Mouse (Mus musculus) forebrain, embryonic 10.5 days (tissue): ENCODE results near the gene Bend6. TPM values are rescaled to one million over a fixed set of nuclear protein-coding genes. Genes with fewer than 3 reads are reported as not detected.
A peak's percentile ranks its signal among the peaks of the same experiment; 100 is the strongest.

Experiments
- DNase-seq: peaks from one replicate; pipeline ENCODE4 v3.0.0-alpha.2; 2017; ENCODE audit warnings: low spot score; ENCODE audit errors: extremely low spot score
- H3K27ac ChIP-seq: fragments of 300-500 bp; sonication (generic); 2 replicates; pipeline ENCODE4 v1.5.1; 2016; ENCODE audit warnings: mild to moderate bottlenecking
- H3K27me3 ChIP-seq: fragments of 300-500 bp; sonication (generic); 2 replicates; pipeline ENCODE4 v1.6.1; 2016; ENCODE audit warnings: mild to moderate bottlenecking; ENCODE audit not compliant: poor library complexity, severe bottlenecking
- H3K36me3 ChIP-seq: fragments of 300-500 bp; sonication (generic); replicated peaks from 2 replicates; pipeline ENCODE4 v1.6.1; 2016; ENCODE audit warnings: mild to moderate bottlenecking, moderate library complexity
- H3K4me1 ChIP-seq: fragments of 300-500 bp; sonication (generic); 2 replicates; pipeline ENCODE4 v1.6.1; 2016
- H3K4me3 ChIP-seq: fragments of 300-500 bp; sonication (generic); 2 replicates; pipeline ENCODE4 v1.5.1; 2016; ENCODE audit warnings: mild to moderate bottlenecking, moderate library complexity
- H3K9me3 ChIP-seq: fragments of 300-500 bp; sonication (generic); 2 replicates; pipeline ENCODE4 v1.6.1; 2016; ENCODE audit warnings: mild to moderate bottlenecking, moderate library complexity
- WGBS: fragments of 180-500 bp; shearing (Covaris S2); methylation state at CpG from one replicate; pipeline ENCODE4 v1.1.7; 2016; 5-methylcytosine and 5-hydroxymethylcytosine counted together
- polyA plus RNA-seq: library from polyadenylated mRNA; unstranded; fragments of >200 nt; fragmentation: Nextera tagmentation; extraction: Ambion mirVana; gene quantifications from 2 replicates; pipeline ENCODE4 v1.2.1, GENCODE M21; 2016

The Bend6 gene
- polyA plus RNA-seq, 1 experiment from 2014 or later: 1.5 TPM

DNA sequence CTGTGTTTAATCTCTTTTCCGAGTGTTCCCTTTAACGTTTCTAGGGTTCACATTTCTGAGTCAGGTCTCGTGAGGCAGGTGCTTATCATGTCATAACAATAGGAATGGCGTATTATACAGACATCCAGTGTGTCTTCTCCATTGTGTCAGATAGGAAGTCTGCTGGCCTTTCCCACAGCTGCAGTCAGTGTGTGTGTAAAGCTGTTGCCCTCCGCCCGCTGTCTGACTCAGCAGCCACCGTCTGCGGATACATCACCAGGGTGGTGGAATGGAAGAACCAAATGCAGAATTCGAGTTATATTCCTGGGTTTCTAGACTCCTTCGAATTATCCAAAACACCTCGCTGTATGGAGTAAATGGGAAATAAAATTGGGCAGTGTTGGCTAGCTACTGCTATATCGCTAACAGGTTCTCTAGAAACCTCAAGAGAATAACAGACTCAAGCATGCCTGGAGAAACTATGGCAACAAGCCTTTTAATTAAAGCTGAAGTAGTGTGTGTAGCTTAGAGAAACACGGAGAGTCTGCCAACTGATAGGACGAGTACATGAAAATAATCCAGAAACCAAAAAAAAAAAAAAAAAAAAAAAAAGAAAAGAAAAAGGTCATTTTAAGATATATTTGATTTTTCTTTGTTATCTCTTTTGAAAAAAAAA is 25.4 kb upstream of the Bend6 start:
- no peaks in the 10 kb centered on the region for H3K9me3 ChIP-seq
- H3K4me1 ChIP-seq: peaks cover 16% of the 10 kb centered on the region
- 87% methylated on average over 14 of the region's 14 CpGs for WGBS
- no peak overlapping the region for H3K4me3 ChIP-seq
- no peak overlapping the region for H3K27ac ChIP-seq
- H3K36me3 ChIP-seq: no peaks in the 10 kb centered on the region
- DNase-seq: no peak
- no peaks in the 10 kb centered on the region for H3K27me3 ChIP-seq

DNA sequence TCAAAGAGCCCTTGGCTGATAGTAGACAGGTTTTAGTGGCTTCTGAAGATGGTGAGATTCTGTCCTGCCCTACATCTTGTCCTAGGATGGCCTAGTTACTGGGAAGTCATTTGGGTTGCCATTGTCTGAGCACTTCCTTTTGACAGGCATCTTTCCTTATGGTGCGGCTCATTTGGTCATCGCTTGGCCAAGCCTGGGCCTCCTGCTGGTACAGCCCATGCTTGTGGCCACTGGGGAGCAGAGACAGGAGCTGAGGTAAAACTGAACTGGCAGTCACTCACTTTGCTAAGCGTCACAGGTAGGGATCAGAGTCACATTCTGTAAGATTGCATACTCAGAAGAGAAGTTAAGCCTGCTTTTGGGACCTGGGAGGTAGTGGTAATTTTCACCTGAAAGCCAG is 24.6 kb upstream of the Bend6 start:
- DNase-seq: no peak
- H3K4me3 ChIP-seq: no peak overlapping the region
- H3K27me3 ChIP-seq: no peaks in the 10 kb centered on the region
- H3K27ac ChIP-seq: no peak overlapping the region
- 83% methylated on average over 3 of the region's 3 CpGs for WGBS
- H3K36me3 ChIP-seq: no peaks in the 10 kb centered on the region
- H3K4me1 ChIP-seq: peaks cover 16% of the 10 kb centered on the region
- H3K9me3 ChIP-seq: no peaks in the 10 kb centered on the region

DNA sequence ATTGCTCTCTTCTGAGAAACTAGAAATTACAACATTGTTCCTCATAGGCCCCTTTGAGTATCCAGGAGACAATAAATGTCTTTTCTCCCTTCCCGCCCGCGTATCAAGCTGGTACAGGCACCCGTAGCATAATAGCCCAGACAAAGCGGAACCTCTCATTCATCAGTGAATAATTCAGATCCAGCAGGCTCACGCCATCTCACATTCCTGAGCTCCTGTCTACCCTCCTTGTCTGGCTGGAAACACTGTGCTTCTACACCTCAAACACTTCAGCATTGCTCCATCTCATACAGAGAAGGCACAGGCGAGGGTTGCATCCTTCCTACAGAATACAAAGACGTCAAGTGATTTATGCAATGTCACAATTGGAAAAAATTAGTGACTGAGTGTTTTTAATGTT is 24.2 kb upstream of the Bend6 start:
- WGBS: 81% methylated on average over 8 of the region's 8 CpGs
- no peak overlapping the region for H3K27ac ChIP-seq
- no peaks in the 10 kb centered on the region for H3K9me3 ChIP-seq
- no peaks in the 10 kb centered on the region for H3K27me3 ChIP-seq
- no peaks in the 10 kb centered on the region for H3K36me3 ChIP-seq
- DNase-seq: no peak
- no peak overlapping the region for H3K4me3 ChIP-seq
- H3K4me1 ChIP-seq: peaks cover 16% of the 10 kb centered on the region

DNA sequence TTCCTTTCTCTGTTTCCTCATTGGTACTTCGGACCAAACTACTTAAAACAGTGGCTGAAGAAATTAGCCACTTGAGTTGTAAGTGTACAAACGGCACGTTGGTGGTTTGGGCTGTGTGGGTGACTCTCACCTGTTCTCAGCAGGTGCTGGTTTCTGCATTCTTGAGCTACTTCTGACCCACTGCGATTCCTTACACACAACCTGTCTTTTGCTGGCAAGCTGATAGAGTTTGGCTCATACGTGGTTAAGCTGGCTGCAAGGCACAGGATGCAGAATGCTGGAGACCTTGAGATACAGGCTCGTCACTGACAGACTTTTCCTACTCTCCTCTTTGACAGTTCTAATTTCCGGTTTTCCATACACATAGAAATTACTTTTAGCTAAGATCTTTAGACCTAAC is 19.9 kb upstream of the Bend6 start:
- no peaks in the 10 kb centered on the region for H3K27me3 ChIP-seq
- no peak overlapping the region for H3K4me3 ChIP-seq
- no peaks in the 10 kb centered on the region for H3K9me3 ChIP-seq
- H3K27ac ChIP-seq: no peak overlapping the region
- peaks cover 15% of the 10 kb centered on the region for H3K4me1 ChIP-seq
- no peak for DNase-seq
- H3K36me3 ChIP-seq: no peaks in the 10 kb centered on the region
- WGBS: 91% methylated on average over 7 of the region's 7 CpGs

DNA sequence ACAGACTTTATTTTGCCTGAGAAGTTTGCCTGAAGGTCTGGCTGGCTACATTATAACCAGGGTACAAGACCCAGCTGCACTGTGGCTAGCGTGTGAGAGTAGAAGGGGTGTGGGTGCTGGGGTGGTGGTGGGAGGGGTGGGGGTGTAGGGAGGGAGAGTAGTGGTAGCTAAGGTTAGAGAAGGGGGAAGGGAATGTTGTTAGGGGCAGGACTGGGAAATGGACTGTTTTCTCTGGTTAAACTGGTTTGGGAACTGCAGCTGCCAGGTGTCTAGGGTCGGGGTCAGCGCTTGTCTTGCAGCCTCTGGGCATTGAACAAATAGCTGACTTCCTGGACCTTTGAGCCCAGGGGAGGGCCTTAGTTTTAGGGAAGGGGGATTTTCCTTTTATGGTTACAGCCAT is 17.7 kb upstream of the Bend6 start:
- Histone ChIP-seq H3K27ac (no peak overlapping the region), H3K9me3 (no peaks in the 10 kb centered on the region), H3K4me3 (no peak overlapping the region), H3K27me3 (no peaks in the 10 kb centered on the region), H3K36me3 (no peaks in the 10 kb centered on the region), H3K4me1 (peaks cover 4% of the 10 kb centered on the region; the same call in 1 of the 2 replicates)
- WGBS: 73% methylated on average over 3 of the region's 3 CpGs
- no peak for DNase-seq

DNA sequence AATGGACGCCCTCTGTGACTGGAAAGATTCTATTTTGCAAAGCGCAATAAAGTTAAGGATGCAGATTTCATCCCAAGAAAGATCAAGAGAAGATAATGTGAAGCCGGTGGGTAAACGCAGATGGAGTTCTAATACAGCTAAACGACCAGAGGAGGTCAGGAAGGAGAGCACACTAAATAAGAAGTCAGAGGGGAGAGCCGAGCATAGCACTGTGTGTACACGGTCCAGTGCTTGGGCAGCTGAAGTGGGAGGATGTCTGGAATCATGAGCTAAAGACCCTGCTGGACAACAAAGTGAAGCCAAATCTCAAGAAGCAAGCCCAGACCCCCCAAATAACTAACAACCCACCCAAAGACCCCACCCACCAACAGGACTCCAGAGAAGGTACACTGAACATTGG is 15.4 kb upstream of the Bend6 start:
- Histone ChIP-seq H3K27me3 (no peaks in the 10 kb centered on the region), H3K36me3 (no peaks in the 10 kb centered on the region), H3K4me1 (peaks cover 4% of the 10 kb centered on the region; the same call in 1 of the 2 replicates), H3K9me3 (no peaks in the 10 kb centered on the region), H3K4me3 (no peak overlapping the region), H3K27ac (no peak overlapping the region)
- DNase-seq: no peak
- 80% methylated on average over 7 of the region's 7 CpGs for WGBS

DNA sequence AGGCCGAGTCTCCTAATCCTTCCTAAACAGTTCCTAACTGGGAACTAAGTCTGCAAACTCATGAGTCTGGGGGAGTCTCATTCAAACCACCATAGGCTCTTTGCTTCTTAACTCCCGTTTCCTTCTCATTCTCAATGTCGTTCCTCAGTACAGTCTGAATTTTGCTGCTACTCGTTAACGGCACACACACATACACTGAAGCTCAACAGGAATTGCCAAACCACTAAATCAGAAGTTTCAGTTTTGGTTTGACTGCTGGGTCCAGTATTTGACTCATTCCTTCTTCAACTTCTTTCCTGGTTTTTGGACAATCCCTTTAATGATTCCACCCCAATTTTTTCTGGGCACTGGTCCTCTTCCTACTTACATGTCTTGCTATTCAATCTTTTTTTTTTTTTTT is 8.9 kb upstream of the Bend6 start:
- H3K4me3 ChIP-seq: no peak overlapping the region
- no peaks in the 10 kb centered on the region for H3K27me3 ChIP-seq
- H3K4me1 ChIP-seq: no peaks in the 10 kb centered on the region
- no peaks in the 10 kb centered on the region for H3K9me3 ChIP-seq
- 93% methylated on average over 5 of the region's 5 CpGs for WGBS
- no peak overlapping the region for H3K27ac ChIP-seq
- no peak for DNase-seq
- H3K36me3 ChIP-seq: peaks cover 8% of the 10 kb centered on the region

DNA sequence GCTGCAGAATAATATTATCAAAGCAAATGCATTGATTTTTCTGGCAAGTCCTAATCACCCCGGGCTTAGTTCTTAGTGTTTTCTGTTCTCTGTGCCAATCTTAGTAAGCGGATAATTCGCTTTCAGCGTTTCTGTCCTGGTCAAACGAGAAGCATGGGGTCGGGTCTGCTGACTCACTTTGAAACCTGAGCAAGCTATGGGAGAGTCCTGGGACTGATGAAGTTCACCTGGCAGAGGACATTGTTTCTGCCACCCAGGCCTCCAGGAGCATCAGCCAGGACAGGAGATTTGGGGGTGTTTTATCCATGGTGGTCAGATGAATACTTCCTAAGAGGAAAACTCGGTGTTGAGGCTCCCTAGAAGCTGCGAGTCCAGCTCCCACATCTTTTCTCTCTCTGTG is 4.0 kb upstream of the Bend6 start:
- Histone ChIP-seq H3K36me3 (peaks cover 8% of the 10 kb centered on the region), H3K27me3 (peaks cover 29% of the 10 kb centered on the region), H3K4me1 (peaks cover 23% of the 10 kb centered on the region), H3K4me3 (no peak overlapping the region), H3K27ac (no peak overlapping the region), H3K9me3 (no peaks in the 10 kb centered on the region)
- WGBS: 71% methylated on average over 8 of the region's 8 CpGs
- DNase-seq: no peak

DNA sequence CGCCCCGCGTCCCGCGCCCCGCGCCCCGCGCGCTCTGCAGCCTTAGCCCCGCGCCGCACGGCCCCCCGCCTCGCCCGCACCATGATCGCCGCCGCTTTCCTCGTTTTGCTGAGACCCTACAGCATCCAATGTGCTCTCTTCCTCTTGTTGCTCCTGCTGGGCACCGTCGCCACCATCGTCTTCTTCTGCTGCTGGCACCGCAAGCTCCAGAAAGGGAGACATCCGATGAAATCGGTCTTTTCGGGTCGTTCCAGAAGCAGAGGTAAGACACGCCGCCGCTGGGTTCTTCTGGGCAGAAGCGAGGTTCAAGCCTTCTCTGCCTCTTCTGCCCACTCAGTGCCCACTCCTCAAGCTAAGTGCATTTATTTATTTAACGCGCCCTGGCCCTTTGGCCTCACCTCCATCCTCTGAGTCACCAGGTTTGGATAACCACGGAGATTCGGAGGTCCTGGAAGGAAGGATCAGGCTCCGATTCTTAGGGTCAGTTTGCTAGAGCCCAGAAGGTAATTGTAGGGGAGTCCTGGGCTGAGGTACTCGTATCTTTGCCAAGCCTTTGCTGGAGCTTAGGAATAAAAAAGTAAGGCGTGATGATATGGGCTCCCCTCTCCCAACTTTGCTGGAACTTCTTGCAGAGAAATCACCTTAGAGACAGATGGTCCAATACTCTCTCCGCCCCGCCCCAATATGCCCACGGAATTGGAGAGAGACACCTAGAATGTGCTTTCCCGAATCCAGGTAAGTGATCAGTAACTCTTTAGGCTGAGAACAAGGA is 761 bp upstream of the Bend6 start, which contains the start of gene Dst:
Gene Dst, plus strand, starts transcription at position 35 of the 772 bp plus-strand sequence.
- peaks cover 27% of the 10 kb centered on the region for H3K4me1 ChIP-seq
- peak; percentile 49 for DNase-seq
- WGBS: 4% methylated on average over 44 of the region's 44 CpGs
- peaks cover 56% of the 10 kb centered on the region for H3K27me3 ChIP-seq
- no peaks in the 10 kb centered on the region for H3K36me3 ChIP-seq
- H3K9me3 ChIP-seq: no peaks in the 10 kb centered on the region
- H3K4me3 ChIP-seq: peak within 1 kb of the TSS; percentile 73
- H3K27ac ChIP-seq: peak within 1 kb of the TSS; percentile 89

DNA sequence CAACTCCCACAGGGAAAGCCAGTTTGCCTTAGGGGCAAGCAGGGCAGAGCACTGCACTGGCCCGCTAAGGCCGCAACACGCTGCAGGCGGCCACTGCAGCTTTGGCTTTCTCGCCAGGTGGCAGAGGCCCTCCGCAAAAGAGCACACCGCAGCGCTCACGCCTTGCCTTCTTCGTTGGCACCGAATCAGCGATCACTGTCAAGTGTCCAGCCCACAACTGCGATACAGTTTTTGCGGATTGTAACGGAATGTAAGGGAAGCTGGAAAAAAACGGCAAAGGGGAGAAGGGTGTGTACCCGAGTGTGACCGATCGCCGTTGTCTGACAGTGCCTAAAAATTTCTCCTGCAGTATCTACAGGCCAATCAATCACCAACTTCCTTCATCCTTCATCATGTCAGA is 689 bp downstream of the Bend6 start:
- Histone ChIP-seq H3K27me3 (peaks cover 56% of the 10 kb centered on the region), H3K4me1 (peaks cover 27% of the 10 kb centered on the region), H3K27ac (peak overlapping the region; percentile 89; the same call in 1 of the 2 replicates), H3K36me3 (no peaks in the 10 kb centered on the region), H3K9me3 (no peaks in the 10 kb centered on the region), H3K4me3 (peak overlapping the region; percentile 73)
- under 1% methylated on average over 20 of the region's 20 CpGs for whole genome bisulfite sequencing
- peak; percentile 34 for DNase-seq

DNA sequence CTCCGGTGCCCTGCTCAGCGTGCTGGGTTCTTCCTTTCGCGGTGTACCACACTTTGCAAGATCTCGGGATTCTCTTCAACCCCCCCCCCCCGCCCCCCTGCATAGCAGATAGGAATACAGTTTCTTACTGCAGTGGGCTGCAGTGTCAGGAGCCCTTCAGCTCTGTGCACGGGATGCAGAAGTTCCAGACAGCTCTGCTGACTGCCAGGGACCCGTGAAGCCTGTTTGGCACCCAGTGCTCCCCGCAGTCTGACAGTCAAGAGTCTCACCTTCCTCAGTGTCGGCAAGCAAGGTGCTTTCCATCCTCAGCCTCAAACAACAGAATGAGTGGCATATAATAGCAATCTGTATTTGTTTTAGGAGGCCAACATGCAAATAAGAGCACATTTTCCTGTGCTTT is 1.4 kb downstream of the Bend6 start:
- H3K4me1 ChIP-seq: peaks cover 27% of the 10 kb centered on the region
- H3K27me3 ChIP-seq: peaks cover 56% of the 10 kb centered on the region
- no peak for DNase-seq
- 50% methylated on average over 10 of the region's 10 CpGs for WGBS
- no peaks in the 10 kb centered on the region for H3K9me3 ChIP-seq
- no peak overlapping the region for H3K27ac ChIP-seq
- H3K4me3 ChIP-seq: no peak overlapping the region
- H3K36me3 ChIP-seq: no peaks in the 10 kb centered on the region

DNA sequence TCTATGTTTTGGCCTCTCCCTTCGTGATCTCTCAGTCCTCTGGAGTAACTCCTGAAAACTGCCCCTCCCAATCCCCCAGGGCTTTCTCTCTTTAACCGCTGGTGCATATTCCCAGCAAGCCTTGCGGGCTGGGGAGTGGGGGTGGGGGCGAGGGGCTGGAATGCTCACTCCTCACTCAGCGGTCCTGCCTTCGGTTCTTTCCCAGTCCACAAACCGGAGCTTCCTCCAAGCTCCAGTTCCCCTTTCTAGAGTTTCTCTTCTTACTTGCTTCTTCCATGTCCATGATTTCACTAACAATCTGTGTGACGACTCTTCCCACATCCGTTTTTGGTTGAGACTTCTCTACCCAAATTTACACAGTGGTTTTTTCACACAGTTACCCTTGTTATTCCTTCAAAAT is 4.0 kb downstream of the Bend6 start:
- peaks cover 42% of the 10 kb centered on the region for H3K27me3 ChIP-seq
- H3K4me3 ChIP-seq: no peak overlapping the region
- no peak overlapping the region for H3K27ac ChIP-seq
- H3K4me1 ChIP-seq: peaks cover 18% of the 10 kb centered on the region
- DNase-seq: no peak
- WGBS: 43% methylated on average over 9 of the region's 9 CpGs
- no peaks in the 10 kb centered on the region for H3K36me3 ChIP-seq
- no peaks in the 10 kb centered on the region for H3K9me3 ChIP-seq

DNA sequence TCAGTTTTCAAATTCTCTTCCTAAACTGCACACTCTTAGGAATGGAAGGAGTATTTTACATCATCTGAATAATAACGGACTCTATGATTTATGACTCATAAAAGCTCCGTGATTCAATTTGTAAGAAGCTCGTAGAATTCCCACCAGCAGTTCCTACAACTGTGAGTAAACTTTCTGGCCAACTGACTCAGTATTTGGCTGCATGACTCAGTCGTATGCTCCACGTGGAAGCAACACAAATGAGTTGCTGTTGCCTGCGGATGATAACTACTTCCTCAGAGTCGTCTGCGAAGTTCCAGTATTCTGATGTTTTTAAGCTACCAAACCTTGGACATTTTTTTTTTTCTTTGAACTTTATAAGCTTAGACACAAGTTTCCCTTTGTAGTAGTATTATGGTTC is 7.4 kb downstream of the Bend6 start:
- Histone ChIP-seq H3K4me1 (no peaks in the 10 kb centered on the region), H3K9me3 (no peaks in the 10 kb centered on the region), H3K36me3 (no peaks in the 10 kb centered on the region), H3K27ac (no peak overlapping the region), H3K4me3 (no peak overlapping the region), H3K27me3 (peaks cover 13% of the 10 kb centered on the region)
- 94% methylated on average over 8 of the region's 8 CpGs for WGBS
- no peak for DNase-seq
